Mouse (Mus musculus): ENCODE data around the gene Usp22. TPM values are rescaled to one million over a fixed set of nuclear protein-coding genes. Genes with fewer than 3 reads are reported as not detected.
"Not testable (repeated sequence)": the region's sequence is repeated elsewhere in the genome, so short reads cannot be mapped to it uniquely, and the experiment has no call there.

Usp22 gene
- polyA plus RNA-seq, 1 experiment from 2014 or later, result 106 TPM

DNA sequence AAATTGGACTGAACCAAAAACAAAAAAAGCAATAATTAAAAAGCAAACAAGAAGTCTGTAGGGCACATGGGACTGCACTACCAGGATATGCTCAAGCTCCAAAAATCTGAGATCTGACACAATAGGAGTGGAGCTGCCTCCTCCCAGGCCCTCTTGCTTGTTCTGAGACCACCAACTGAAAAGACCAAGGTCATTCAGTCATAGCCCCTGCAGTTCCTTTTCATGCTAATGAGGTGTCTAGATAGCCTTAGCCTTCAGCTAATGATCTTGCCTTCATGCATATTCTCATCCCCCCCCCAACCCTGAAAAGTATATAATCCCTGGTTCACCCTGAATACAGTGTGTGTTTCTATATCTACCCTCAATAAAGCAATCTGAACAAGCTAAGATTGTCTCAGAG, 6.8 kb upstream of the Usp22 start:
- no peak for ATAC-seq (ENCODE audit: insufficient number of reproducible peaks, low FRiP score)
- Histone ChIP-seq H3K4me2 (no peak overlapping the region), H3K9ac (no peak overlapping the region), H3K36me3 (no peaks in the 10 kb centered on the region), H3K27me3 (replicated peaks) (no peaks in the 10 kb centered on the region), H3K4me1 (replicated peaks) (no peaks in the 10 kb centered on the region), H3K27ac (ENCODE audit: poor library complexity, severe bottlenecking) (no peak overlapping the region), H3K9me3 (replicated peaks) (peaks cover 2% of the 10 kb centered on the region; the same call in 1 of the 2 replicates), H3K4me3 (no peak overlapping the region)

DNA sequence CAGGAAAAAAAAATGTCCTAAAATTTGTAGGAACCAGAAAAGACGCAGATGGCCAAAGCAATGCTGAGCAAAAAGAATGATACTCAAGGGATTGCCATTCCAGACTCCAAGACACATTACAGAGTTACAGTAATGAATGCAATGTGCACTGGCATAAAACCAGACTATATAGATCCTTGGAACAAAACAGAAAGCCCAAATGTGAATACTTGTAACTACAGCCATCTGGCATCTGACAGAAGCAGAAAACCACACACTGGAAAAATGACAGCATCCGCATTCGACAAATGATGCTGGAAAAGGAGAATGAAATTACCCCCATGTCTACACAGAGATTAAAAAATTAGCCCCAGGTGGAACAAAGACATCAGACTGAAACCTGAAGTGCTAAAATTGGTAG, 5.5 kb upstream of the Usp22 start:
- Histone ChIP-seq H3K27me3 (replicated peaks) (no peaks in the 10 kb centered on the region), H3K4me3 (no peak overlapping the region), H3K4me1 (replicated peaks) (no peaks in the 10 kb centered on the region), H3K27ac (ENCODE audit: poor library complexity, severe bottlenecking) (no peak overlapping the region), H3K9me3 (replicated peaks) (peaks cover 2% of the 10 kb centered on the region; the same call in 1 of the 2 replicates), H3K4me2 (no peak overlapping the region), H3K9ac (no peak overlapping the region), H3K36me3 (no peaks in the 10 kb centered on the region)
- WGBS, result 86% methylated on average over 3 of the region's 3 CpGs
- ATAC-seq (ENCODE audit: insufficient number of reproducible peaks, low FRiP score), result no peak

DNA sequence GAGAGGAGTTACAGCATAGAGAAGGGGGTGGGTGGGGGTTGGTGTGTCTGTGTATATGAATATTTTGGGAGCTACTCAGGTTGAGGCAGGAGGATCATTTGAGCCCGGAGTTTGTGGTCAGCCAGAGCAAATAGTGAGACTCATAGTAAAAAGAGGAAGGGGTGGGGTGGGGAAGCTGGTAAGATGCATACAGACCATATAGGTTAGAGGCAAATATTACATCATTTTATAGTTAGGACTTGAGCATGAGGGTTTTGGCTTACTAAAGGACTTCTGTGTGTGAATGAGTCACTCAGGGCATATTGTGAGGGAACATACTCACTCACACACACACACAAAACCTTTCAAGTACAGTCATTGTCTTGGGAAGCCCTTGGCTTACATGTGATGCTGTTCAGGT, 1.5 kb upstream of the Usp22 start:
- H3K27ac ChIP-seq (ENCODE audit: poor library complexity, severe bottlenecking), result no peak overlapping the region
- H3K4me1 ChIP-seq (replicated peaks), result peaks cover 17% of the 10 kb centered on the region
- H3K4me3 ChIP-seq, result no peak overlapping the region
- H3K27me3 ChIP-seq (replicated peaks), result no peaks in the 10 kb centered on the region
- ATAC-seq (ENCODE audit: insufficient number of reproducible peaks, low FRiP score), result no peak
- 94% methylated on average over 1 of the region's 1 CpGs for WGBS
- H3K9ac ChIP-seq, result no peak overlapping the region
- no peaks in the 10 kb centered on the region for H3K9me3 ChIP-seq (replicated peaks)
- peaks cover 4% of the 10 kb centered on the region for H3K36me3 ChIP-seq
- no peak overlapping the region for H3K4me2 ChIP-seq

DNA sequence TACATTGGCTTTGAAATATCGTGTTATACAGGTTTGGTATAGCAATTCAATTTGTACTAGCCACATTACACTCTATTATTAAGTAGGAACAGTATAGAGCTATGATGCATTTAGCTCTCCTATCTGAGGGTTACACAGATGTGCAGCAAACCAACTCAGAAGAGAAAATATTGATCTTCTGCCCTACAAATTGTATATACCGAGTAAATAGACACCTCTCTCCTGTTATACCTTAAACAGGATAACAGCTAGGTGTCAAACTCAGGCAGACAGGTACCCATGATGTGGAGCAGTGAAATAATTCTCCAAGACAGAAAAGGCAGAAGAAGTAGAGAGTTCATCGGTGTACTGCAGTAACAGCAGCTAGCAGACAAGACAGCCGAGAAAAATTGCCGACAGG, 923 bp upstream of the Usp22 start:
- Histone ChIP-seq H3K27ac (ENCODE audit: poor library complexity, severe bottlenecking) (no peak overlapping the region), H3K9ac (no peak overlapping the region), H3K27me3 (replicated peaks) (no peaks in the 10 kb centered on the region), H3K9me3 (replicated peaks) (no peaks in the 10 kb centered on the region), H3K4me3 (no peak overlapping the region), H3K36me3 (peaks cover 4% of the 10 kb centered on the region), H3K4me2 (no peak overlapping the region), H3K4me1 (replicated peaks) (peaks cover 17% of the 10 kb centered on the region)
- ATAC-seq (ENCODE audit: insufficient number of reproducible peaks, low FRiP score), result no peak
- WGBS, result 72% methylated on average over 5 of the region's 5 CpGs

DNA sequence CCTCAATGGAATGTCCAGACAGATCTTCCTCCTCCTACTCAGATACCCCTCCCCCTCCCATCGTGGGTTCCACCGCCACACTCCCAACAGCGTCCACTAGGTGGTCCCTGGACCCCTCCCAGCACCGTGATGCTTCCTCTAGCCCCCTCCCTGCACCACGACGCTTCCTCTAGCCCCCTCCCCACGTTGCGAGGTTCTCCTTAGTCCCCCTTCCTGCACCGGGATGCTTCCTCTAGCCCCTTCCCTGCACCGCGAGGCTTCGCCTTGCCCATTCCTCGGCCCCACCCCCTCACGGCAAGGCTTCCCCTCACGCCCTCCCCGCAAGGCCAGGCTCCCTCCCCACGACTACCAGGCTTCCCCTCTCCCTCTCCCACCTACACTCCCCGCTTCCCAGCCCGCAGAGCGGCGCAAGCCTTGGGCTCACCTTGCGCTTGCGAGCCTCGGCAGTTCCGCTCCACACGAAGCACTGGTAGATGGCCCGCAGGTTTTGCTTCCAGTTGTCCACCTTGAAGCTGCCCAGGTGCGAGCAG, 499 bp downstream of the Usp22 start:
- WGBS, result 1% methylated on average over 28 of the region's 28 CpGs
- ATAC-seq (ENCODE audit: insufficient number of reproducible peaks, low FRiP score), result peak; percentile 40
- peaks cover 4% of the 10 kb centered on the region for H3K36me3 ChIP-seq
- peak overlapping the region; percentile 99 for H3K27ac ChIP-seq (ENCODE audit: poor library complexity, severe bottlenecking)
- H3K4me1 ChIP-seq (replicated peaks), result peaks cover 28% of the 10 kb centered on the region
- no peaks in the 10 kb centered on the region for H3K27me3 ChIP-seq (replicated peaks)
- no peaks in the 10 kb centered on the region for H3K9me3 ChIP-seq (replicated peaks)
- peak overlapping the region; percentile 87 for H3K4me2 ChIP-seq
- peak overlapping the region; percentile 99 for H3K9ac ChIP-seq
- peak overlapping the region; percentile 98 for H3K4me3 ChIP-seq

DNA sequence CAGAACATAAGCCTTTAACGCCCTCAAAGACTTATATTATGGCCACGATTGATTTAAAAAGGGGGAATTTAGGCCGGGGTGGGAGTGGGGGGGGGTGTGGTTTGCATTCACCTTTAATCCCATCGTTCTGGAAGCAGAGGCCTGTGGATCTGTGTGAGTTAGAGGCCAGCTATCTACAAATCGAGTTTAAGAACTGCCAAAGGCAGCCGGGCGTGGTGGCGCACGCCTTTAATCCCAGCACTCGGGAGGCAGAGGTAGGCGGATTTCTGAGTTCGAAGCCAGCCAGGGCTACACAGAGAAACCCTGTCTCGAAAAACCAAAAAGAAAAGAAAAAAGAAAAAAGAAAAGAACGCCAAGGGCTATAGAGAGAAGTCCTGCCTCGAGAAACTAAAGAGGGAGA, 1.4 kb downstream of the Usp22 start:
- peak overlapping the region; percentile 98 for H3K4me3 ChIP-seq
- WGBS, result 40% methylated on average over 15 of the region's 15 CpGs
- H3K36me3 ChIP-seq; H3K27me3 ChIP-seq (replicated peaks); H3K27ac ChIP-seq (ENCODE audit: poor library complexity, severe bottlenecking); ATAC-seq (ENCODE audit: insufficient number of reproducible peaks, low FRiP score); H3K9me3 ChIP-seq (replicated peaks): not testable (repeated sequence)
- peak overlapping the region; percentile 61 for H3K9ac ChIP-seq
- peak overlapping the region; percentile 87 for H3K4me2 ChIP-seq
- peaks cover 36% of the 10 kb centered on the region for H3K4me1 ChIP-seq (replicated peaks)

DNA sequence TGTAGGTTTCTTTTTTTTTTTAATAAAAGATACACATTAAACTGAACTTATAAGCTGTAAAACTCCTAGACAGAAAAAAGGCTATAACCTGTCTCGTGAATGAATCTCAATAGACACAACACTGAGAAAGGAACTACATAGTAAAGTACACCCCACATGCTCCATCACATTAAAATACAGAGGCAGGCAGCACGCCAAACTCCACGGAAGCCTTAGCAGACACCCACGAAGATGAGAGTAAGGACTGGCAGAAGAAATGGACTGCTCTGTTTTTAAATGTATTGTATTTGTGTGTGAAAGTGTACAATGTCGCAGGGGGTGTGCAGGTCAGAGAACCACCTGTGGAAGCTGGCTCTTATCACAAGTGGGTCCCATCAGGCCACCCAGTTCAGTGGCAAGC, 4.7 kb downstream of the Usp22 start:
- Histone ChIP-seq H3K4me1 (replicated peaks) (peaks cover 36% of the 10 kb centered on the region), H3K36me3 (peaks cover 30% of the 10 kb centered on the region), H3K9ac (no peak overlapping the region), H3K27me3 (replicated peaks) (no peaks in the 10 kb centered on the region), H3K4me2 (no peak overlapping the region), H3K4me3 (no peak overlapping the region), H3K27ac (ENCODE audit: poor library complexity, severe bottlenecking) (no peak overlapping the region), H3K9me3 (replicated peaks) (no peaks in the 10 kb centered on the region)
- WGBS, result 82% methylated on average over 5 of the region's 5 CpGs
- no peak for ATAC-seq (ENCODE audit: insufficient number of reproducible peaks, low FRiP score)

DNA sequence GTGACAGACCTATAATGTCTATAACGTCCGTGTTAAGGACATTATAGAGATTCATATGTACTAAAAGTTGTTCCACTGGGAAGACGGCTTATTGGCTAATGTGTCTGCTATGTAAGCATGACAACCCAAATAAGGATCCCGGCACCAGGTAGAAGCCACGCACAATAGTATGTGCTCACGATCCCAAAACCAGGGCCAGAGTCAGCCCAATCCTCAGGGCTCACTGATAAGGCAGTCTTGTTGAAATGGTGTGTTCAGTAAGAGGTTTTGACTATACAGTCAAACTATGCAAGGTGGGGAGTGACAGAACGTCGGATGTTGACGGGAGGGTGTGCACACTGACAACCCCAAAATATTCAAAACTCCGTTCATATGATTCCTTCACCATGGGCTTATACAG, 10.0 kb downstream of the Usp22 start:
- Histone ChIP-seq H3K4me2 (no peak overlapping the region), H3K27me3 (replicated peaks) (no peaks in the 10 kb centered on the region), H3K9ac (no peak overlapping the region), H3K27ac (ENCODE audit: poor library complexity, severe bottlenecking) (no peak overlapping the region), H3K4me1 (replicated peaks) (peaks cover 15% of the 10 kb centered on the region), H3K4me3 (no peak overlapping the region), H3K36me3 (peaks cover 78% of the 10 kb centered on the region), H3K9me3 (replicated peaks) (no peaks in the 10 kb centered on the region)
- 90% methylated on average over 10 of the region's 10 CpGs for WGBS
- ATAC-seq (ENCODE audit: insufficient number of reproducible peaks, low FRiP score), result no peak

DNA sequence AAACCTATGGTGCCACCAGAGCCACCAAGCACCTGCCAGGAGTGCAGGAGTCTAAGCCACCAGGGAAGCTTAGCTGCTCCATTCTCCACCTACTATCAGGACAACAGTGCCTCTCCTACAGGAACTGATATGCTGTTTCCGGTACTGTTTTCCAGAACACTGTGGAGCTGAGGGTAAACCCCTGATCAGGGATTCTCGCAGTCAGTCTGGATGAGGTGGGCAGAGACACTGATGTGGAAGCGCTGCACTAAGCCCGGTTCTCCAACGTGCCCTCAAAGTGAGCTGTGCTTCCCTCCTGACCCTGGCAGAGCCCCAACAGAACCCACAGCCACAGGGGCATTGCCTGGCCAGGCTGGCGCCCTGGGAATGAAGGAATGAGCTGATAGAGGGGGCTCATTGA, 10.5 kb downstream of the Usp22 start:
- 80% methylated on average over 6 of the region's 6 CpGs for WGBS
- H3K4me2 ChIP-seq, result no peak overlapping the region
- H3K27ac ChIP-seq (ENCODE audit: poor library complexity, severe bottlenecking), result no peak overlapping the region
- no peaks in the 10 kb centered on the region for H3K27me3 ChIP-seq (replicated peaks)
- ATAC-seq (ENCODE audit: insufficient number of reproducible peaks, low FRiP score), result peak; percentile 29; the same call in 1 of the 2 replicates
- peaks cover 84% of the 10 kb centered on the region for H3K36me3 ChIP-seq
- no peak overlapping the region for H3K4me3 ChIP-seq
- H3K9ac ChIP-seq, result no peak overlapping the region
- peaks cover 10% of the 10 kb centered on the region for H3K4me1 ChIP-seq (replicated peaks)
- no peaks in the 10 kb centered on the region for H3K9me3 ChIP-seq (replicated peaks)

DNA sequence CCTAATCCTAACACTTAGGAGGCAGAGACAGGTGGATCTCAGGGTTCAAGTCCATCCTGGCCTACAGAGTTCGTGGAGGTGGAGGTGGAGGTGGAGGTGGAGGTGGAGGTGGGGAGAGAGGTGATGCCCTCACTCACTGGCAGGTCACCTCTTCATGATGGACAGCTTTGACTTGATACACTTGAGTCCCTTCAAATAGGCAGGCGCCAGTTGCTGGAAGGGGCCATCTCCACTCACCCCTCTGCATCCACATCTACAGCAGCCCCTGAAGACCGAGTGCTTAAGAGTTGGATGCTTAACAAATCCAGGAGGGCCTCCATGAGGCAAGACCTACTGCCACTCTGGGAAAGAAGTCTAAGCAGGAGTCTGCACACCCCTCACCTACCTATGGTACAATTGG, 11.5 kb downstream of the Usp22 start:
- no peak overlapping the region for H3K27ac ChIP-seq (ENCODE audit: poor library complexity, severe bottlenecking)
- H3K4me3 ChIP-seq, result no peak overlapping the region
- H3K4me1 ChIP-seq (replicated peaks), result peaks cover 3% of the 10 kb centered on the region; the same call in 1 of the 2 replicates
- peaks cover 93% of the 10 kb centered on the region for H3K36me3 ChIP-seq
- no peak overlapping the region for H3K4me2 ChIP-seq
- no peak overlapping the region for H3K9ac ChIP-seq
- H3K9me3 ChIP-seq (replicated peaks), result no peaks in the 10 kb centered on the region
- no peak for ATAC-seq (ENCODE audit: insufficient number of reproducible peaks, low FRiP score)
- 95% methylated on average over 3 of the region's 3 CpGs for WGBS
- no peaks in the 10 kb centered on the region for H3K27me3 ChIP-seq (replicated peaks)

DNA sequence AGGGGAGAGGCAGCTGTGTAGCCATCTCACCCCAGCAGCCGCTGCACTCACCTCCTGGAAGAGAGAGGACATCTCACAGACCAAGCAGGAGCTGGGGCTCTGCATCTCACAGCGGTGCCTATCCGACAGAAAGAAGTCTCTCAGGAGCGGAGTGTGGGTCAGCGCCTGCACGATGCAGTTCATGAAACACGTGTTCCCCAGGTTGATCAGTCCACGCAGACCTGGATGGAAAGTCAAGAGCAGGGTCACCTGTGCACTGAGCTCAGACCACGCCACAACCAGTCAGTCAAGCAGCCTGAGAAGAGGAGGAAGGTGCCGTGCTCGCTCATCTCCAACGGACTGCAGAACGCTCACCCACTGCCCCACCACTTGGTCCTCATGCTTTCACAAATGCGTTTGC, 12.1 kb downstream of the Usp22 start:
- Histone ChIP-seq H3K9me3 (replicated peaks) (no peaks in the 10 kb centered on the region), H3K4me3 (no peak overlapping the region), H3K27ac (ENCODE audit: poor library complexity, severe bottlenecking) (no peak overlapping the region), H3K27me3 (replicated peaks) (no peaks in the 10 kb centered on the region), H3K9ac (no peak overlapping the region), H3K4me1 (replicated peaks) (0 out of 2 replicates have a peak, but pooled peaks cover 3% of the 10 kb centered on the region), H3K36me3 (peaks cover 94% of the 10 kb centered on the region), H3K4me2 (no peak overlapping the region)
- ATAC-seq (ENCODE audit: insufficient number of reproducible peaks, low FRiP score), result no peak
- 92% methylated on average over 14 of the region's 14 CpGs for WGBS

DNA sequence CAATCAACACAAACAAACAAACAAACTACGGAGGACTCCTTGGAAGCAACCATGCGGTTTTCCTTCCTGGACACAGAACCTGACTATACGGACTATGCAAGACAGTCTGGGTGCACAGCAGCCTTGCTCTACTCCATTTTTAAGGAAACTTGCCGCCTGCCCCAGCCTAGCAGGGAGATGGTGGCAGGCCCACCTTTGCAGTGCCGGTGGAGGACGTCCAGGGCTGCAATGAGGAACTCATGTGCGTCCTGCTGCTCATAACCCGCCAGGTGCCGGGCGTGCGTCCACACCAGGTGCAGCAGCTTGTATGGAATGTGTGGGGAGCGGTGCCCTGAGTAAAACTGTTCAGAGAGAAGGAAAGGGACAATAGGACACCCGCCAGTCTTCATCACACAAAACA, 13.7 kb downstream of the Usp22 start:
- Histone ChIP-seq H3K9ac (no peak overlapping the region), H3K4me1 (replicated peaks) (0 out of 2 replicates have a peak, but pooled peaks cover 3% of the 10 kb centered on the region), H3K36me3 (peaks cover 95% of the 10 kb centered on the region), H3K4me3 (no peak overlapping the region), H3K27me3 (replicated peaks) (no peaks in the 10 kb centered on the region), H3K4me2 (no peak overlapping the region), H3K27ac (ENCODE audit: poor library complexity, severe bottlenecking) (no peak overlapping the region), H3K9me3 (replicated peaks) (no peaks in the 10 kb centered on the region)
- 90% methylated on average over 13 of the region's 13 CpGs for WGBS
- ATAC-seq (ENCODE audit: insufficient number of reproducible peaks, low FRiP score), result no peak

Measured in heart, embryonic 12.5 days (tissue).